Mouse (Mus musculus): ENCODE measurements at regions not wholly inside any gene's neighbourhood (a gene's known extent, or its start where the extent isn't known, plus 50 kb on each side); places are given as distances from the start of the nearest gene placed in this dataset.

- H3K9me3 ChIP-seq (replicated peaks; ENCODE audit: low read length): no peaks in the 10 kb centered on the region
- dilution Hi-C loops (cut with MboI; ENCODE audit: extremely low pct_ligation_motif_present, extremely low pct_unique_long_range_greater_than_20kb, low sequenced_read_pairs): no loop called here
- no peak overlapping the region for H3K27ac ChIP-seq (ENCODE audit: insufficient read depth, low read depth)
- no peak overlapping the region for H3K4me3 ChIP-seq (replicated peaks in 1 of 3; ENCODE audit: low read depth in 2 of 3, low read length in 2 of 3, poor library complexity in 1 of 3)
- H3K36me3 ChIP-seq (replicated peaks in 1 of 2; ENCODE audit: control insufficient read depth in 1 of 2, insufficient read depth in 1 of 2, low read length in 1 of 2): no peaks in the 10 kb centered on the region
- no peak overlapping the region for H3K9ac ChIP-seq (ENCODE audit: insufficient read depth, low read depth)
- no peak for DNase-seq (ENCODE audit: extremely low read depth)
- in situ Hi-C loops (cut with MboI; ENCODE audit: low pct_ligation_motif_present, low pct_unique_long_range_greater_than_20kb, low sequenced_read_pairs): no loop called here
- no peaks in the 10 kb centered on the region for H3K27me3 ChIP-seq (replicated peaks)
- TF ChIP-seq MYC (IDR thresholded peaks at IDR 0.05; ENCODE audit: low read depth, low read length): no peak
- TF ChIP-seq ETS1 (conservative IDR thresholded peaks at IDR 0.05; ENCODE audit: low read depth, low read length): no peak
- no peak for TF ChIP-seq SIN3A (IDR thresholded peaks at IDR 0.05; ENCODE audit: low read length)
- TF ChIP-seq MXI1 (IDR thresholded peaks at IDR 0.05; ENCODE audit: low read depth, low read length): no peak
- no peak for TF ChIP-seq NELFE (IDR thresholded peaks at IDR 0.05; ENCODE audit: low read depth, low read length)
- no peak for TF ChIP-seq USF1 (IDR thresholded peaks at IDR 0.05; ENCODE audit: low read depth, low read length)
- TF ChIP-seq BHLHE40 (IDR thresholded peaks at IDR 0.05; ENCODE audit: low read depth, low read length): no peak
- no peak for TF ChIP-seq MAX (IDR thresholded peaks at IDR 0.05; ENCODE audit: low read length)
- no peak for TF ChIP-seq RAD21 (IDR thresholded peaks at IDR 0.05; ENCODE audit: low read depth, low read length)
- no peak for TF ChIP-seq GABPA (IDR thresholded peaks at IDR 0.05; ENCODE audit: insufficient replicate concordance, low read depth, low read length)
- TF ChIP-seq EP300 (IDR thresholded peaks at IDR 0.05; ENCODE audit: low read length): no peak
- TF ChIP-seq USF2 (conservative IDR thresholded peaks at IDR 0.05; ENCODE audit: low read depth, low read length): no peak
- no peak for TF ChIP-seq POLR2AphosphoS2 (IDR thresholded peaks at IDR 0.05; ENCODE audit: low read depth, low read length)
- no peak for TF ChIP-seq MEF2A (IDR thresholded peaks at IDR 0.05; ENCODE audit: borderline replicate concordance, low read depth, low read length)
- H3K4me1 ChIP-seq (ENCODE audit: control insufficient read depth in 1 of 2, insufficient read depth in 2 of 2): no peaks in the 10 kb centered on the region
- no peak overlapping the region for H3K4me2 ChIP-seq (ENCODE audit: insufficient read depth, low read depth, poor library complexity, severe bottlenecking)
- H3K79me2 ChIP-seq (replicated peaks; ENCODE audit: control insufficient read depth, extremely low read depth, insufficient read depth, poor library complexity, severe bottlenecking): no peaks in the 10 kb centered on the region
Measured at GRCm38 (mm10) chr10:12210181-12210580, 659.0 kb downstream of the Utrn start.

- in situ Hi-C loops (cut with MboI; ENCODE audit: low pct_ligation_motif_present, low pct_unique_long_range_greater_than_20kb, low sequenced_read_pairs) (no loop called here), dilution Hi-C loops (cut with MboI; ENCODE audit: extremely low pct_ligation_motif_present, extremely low pct_unique_long_range_greater_than_20kb, low sequenced_read_pairs) (no loop called here)
- Histone ChIP-seq H3K36me3 (replicated peaks in 1 of 2; ENCODE audit: control insufficient read depth in 1 of 2, insufficient read depth in 1 of 2, low read length in 1 of 2) (no peaks in the 10 kb centered on the region), H3K27me3 (replicated peaks) (no peaks in the 10 kb centered on the region), H3K9ac (ENCODE audit: insufficient read depth, low read depth) (no peak overlapping the region), H3K79me2 (replicated peaks; ENCODE audit: control insufficient read depth, extremely low read depth, insufficient read depth, poor library complexity, severe bottlenecking) (no peaks in the 10 kb centered on the region), H3K4me2 (ENCODE audit: insufficient read depth, low read depth, poor library complexity, severe bottlenecking) (no peak overlapping the region), H3K4me3 (replicated peaks in 1 of 3; ENCODE audit: low read depth in 2 of 3, low read length in 2 of 3, poor library complexity in 1 of 3) (no peak overlapping the region), H3K4me1 (ENCODE audit: control insufficient read depth in 1 of 2, insufficient read depth in 2 of 2) (peaks cover 0 to under 1% of the 10 kb centered on the region in 2 experiments; a peak in 1 of 4 replicates), H3K9me3 (replicated peaks; ENCODE audit: low read length) (no peaks in the 10 kb centered on the region), H3K27ac (ENCODE audit: insufficient read depth, low read depth) (no peak overlapping the region)
- DNase-seq (ENCODE audit: extremely low read depth): peak; percentile 20
- TF ChIP-seq CTCF (conservative IDR thresholded peaks at IDR 0.05 in 1 of 2, IDR thresholded peaks at IDR 0.05 in 1 of 2; ENCODE audit: low read depth in 2 of 2, low read length in 2 of 2): peak in 1 of 2 experiments; percentile 49; a peak in 2 of 4 replicates
- peak; percentile 42 for TF ChIP-seq RAD21 (IDR thresholded peaks at IDR 0.05; ENCODE audit: low read depth, low read length)
- TF ChIP-seq SMC3 (IDR thresholded peaks at IDR 0.05; ENCODE audit: low read depth, low read length): peak; percentile 46
- no peak for TF ChIP-seq NELFE (IDR thresholded peaks at IDR 0.05; ENCODE audit: low read depth, low read length)
Measured at GRCm38 (mm10) chr10:12218879-12219278, 650.3 kb downstream of the Utrn start.

Data from CH12.LX (cell line).